Mouse (Mus musculus) leukemia stem cell, adult 10-12 weeks (primary cell): ENCODE results near the gene Mill2. TPM values are rescaled to one million over a fixed set of nuclear protein-coding genes. Genes with fewer than 3 reads are reported as not detected.

Experiments
- polyA plus RNA-seq: library from polyadenylated mRNA; stranded (reverse); fragments of >175 nt; gene quantifications from 2 replicates; pipeline ENCODE4 v1.2.3, GENCODE M21; 2012; ENCODE audit warnings: low replicate concordance

Mill2 gene
- not detected in 2 replicates for polyA plus RNA-seq

GRCm38 (mm10) chr7:18839865-18840264 lies at the start of gene Mill2:
Mill2 (plus strand) TSS chr7:18839966.

GRCm38 (mm10) chr7:18798420-18798819 lies 41.3 kb upstream of the Mill2 start, which contains the start of gene Psg19:
Psg19 (minus strand) TSS chr7:18798520.

GRCm38 (mm10) chr7:18821507-18821906 lies 18.3 kb upstream of the Mill2 start, which contains the start of gene Psg17:
Psg17 (minus strand) TSS chr7:18821607.

GRCm38 (mm10) chr7:18871031-18871430 lies 31.3 kb downstream of the Mill2 start, which contains the start of gene Pglyrp1:
Pglyrp1 (plus strand) TSS chr7:18871331.

GRCm38 (mm10) chr7:18910241-18910831 lies 70.6 kb downstream of the Mill2 start, which contains the start of gene Ccdc61:
Ccdc61 (minus strand) TSS chr7:18910415.

Other genes starting within 250 kb of the Mill2 start
- gene Psg23, start 223.5 kb upstream of the Mill2 start, polyA plus RNA-seq: 0.12 TPM in 1 of 2 replicates, not detected in the other
- gene Psg21, start 183.2 kb upstream of the Mill2 start, polyA plus RNA-seq: not detected in 2 replicates
- not detected in 2 replicates for gene Psg20, start 153.8 kb upstream of the Mill2 start, polyA plus RNA-seq
- not detected in 2 replicates for gene Psg22, start 121.9 kb upstream of the Mill2 start, polyA plus RNA-seq
- gene Psg19, start 41.4 kb upstream of the Mill2 start, polyA plus RNA-seq: not detected in 2 replicates
- gene Psg17, start 18.4 kb upstream of the Mill2 start, polyA plus RNA-seq: not detected in 2 replicates
- gene Pglyrp1, start 31.4 kb downstream of the Mill2 start, polyA plus RNA-seq: 5.5 and 12.4 TPM in 2 replicates
- 73.1 and 106 TPM in 2 replicates for gene Ccdc61, start 70.4 kb downstream of the Mill2 start, polyA plus RNA-seq
- 0.39 and 0.47 TPM in 2 replicates for gene Nova2, start 85.9 kb downstream of the Mill2 start, polyA plus RNA-seq
- gene Nanos2, start 147.4 kb downstream of the Mill2 start, polyA plus RNA-seq: not detected in 2 replicates
- gene Mypop, start 151.3 kb downstream of the Mill2 start, polyA plus RNA-seq: 0.99 and 3.6 TPM in 2 replicates
- 116 and 192 TPM in 2 replicates for gene Irf2bp1, start 164.1 kb downstream of the Mill2 start, polyA plus RNA-seq
- gene Foxa3, start 183.6 kb downstream of the Mill2 start, polyA plus RNA-seq: 0.11 TPM in 2 replicates
- 181 and 223 TPM in 2 replicates for gene Sympk, start 184.4 kb downstream of the Mill2 start, polyA plus RNA-seq
- 0.19 TPM in 1 of 2 replicates, not detected in the other for gene Rsph6a, start 214.7 kb downstream of the Mill2 start, polyA plus RNA-seq
- gene Dmwd, start 236.3 kb downstream of the Mill2 start, polyA plus RNA-seq: 85.8 and 98.6 TPM in 2 replicates
- 62.6 and 65.4 TPM in 2 replicates for gene Dmpk, start 243.9 kb downstream of the Mill2 start, polyA plus RNA-seq